In genomic region chr6:120154526-120155309, GRCm38 (mm10) we compare ENCODE assay signal across 9 mouse cellular contexts.
DNase-seq lines count a peak whose midpoint lies in the region; ATAC-seq and TF ChIP-seq lines count a peak whose summit lies in the region.
"Had no signal": no experiment of that assay in that cellular context is flagged by ENCODE, and none has a peak within 500 bp of the region (broad histone marks: within the 10 kb centered on the region; RNA-seq: fewer than 3 reads in every experiment).

No protein-coding gene starts in this region.

- no peak overlapping the region for H3K4me3 ChIP-seq in forebrain, postnatal 0 days (ENCODE audit: low read depth, low read length)
- no peak overlapping the region for H3K4me3 ChIP-seq in forebrain, embryonic 10.5 days
- H3K4me3 ChIP-seq: embryonic facial prominence, embryonic 13.5 days had no signal

- H3K9ac ChIP-seq in forebrain, postnatal 0 days, result no peak overlapping the region
- H3K9ac ChIP-seq: embryonic facial prominence, embryonic 13.5 days had no signal

- no peaks in the 10 kb centered on the region for H3K36me3 ChIP-seq in forebrain, postnatal 0 days (ENCODE audit: insufficient read depth)
- H3K36me3 ChIP-seq in forebrain, embryonic 10.5 days (replicated peaks), result no peaks in the 10 kb centered on the region
- H3K36me3 ChIP-seq: embryonic facial prominence, embryonic 13.5 days had no signal

- H3K27ac ChIP-seq in forebrain, postnatal 0 days (ENCODE audit: low read depth, low read length), result no peak overlapping the region
- no peak overlapping the region for H3K27ac ChIP-seq in forebrain, embryonic 10.5 days
- H3K27ac ChIP-seq: embryonic facial prominence, embryonic 13.5 days had no signal

- TF ChIP-seq CTCF in forebrain, postnatal 0 days (IDR thresholded peaks at IDR 0.05; ENCODE audit: low read depth), result no peak

- peak; percentile 5 for DNase-seq in forebrain, postnatal 0 days
- no peak for DNase-seq in forebrain, embryonic 10.5 days (ENCODE audit: extremely low spot score, low spot score)
- peak; percentile 50 to 55 for DNase-seq in right cerebral cortex, postnatal 10 days (ENCODE audit: low spot score in 2 of 2)
- no peak for DNase-seq in right cerebral cortex, postnatal 25 days
- DNase-seq in thymus, postnatal 4 days, result peak; percentile 73
- DNase-seq in adrenal gland, adult 18-20 months (ENCODE audit: low spot score in 2 of 2), result no peak
- no peak for DNase-seq in adrenal gland, adult 2 months

- no peaks in the 10 kb centered on the region for H3K27me3 ChIP-seq in forebrain, postnatal 0 days (ENCODE audit: insufficient read depth, low read length)
- no peaks in the 10 kb centered on the region for H3K27me3 ChIP-seq in forebrain, embryonic 10.5 days (ENCODE audit: poor library complexity, severe bottlenecking)
- H3K27me3 ChIP-seq: embryonic facial prominence, embryonic 13.5 days had no signal

- ATAC-seq in forebrain, postnatal 0 days, result peak; percentile 10; the same call in 1 of the 2 replicates
- peak; percentile 47 for ATAC-seq in megakaryocyte progenitor cell, adult 5-6 weeks (replicated peaks; ENCODE audit: poor library complexity)

- 61% methylated on average over 5 of the region's 5 CpGs for WGBS in forebrain, postnatal 0 days
- 71% methylated on average over 5 of the region's 5 CpGs for WGBS in forebrain, embryonic 10.5 days

- H3K9me3 ChIP-seq in forebrain, postnatal 0 days (ENCODE audit: low read length), result no peaks in the 10 kb centered on the region
- H3K9me3 ChIP-seq in forebrain, embryonic 10.5 days, result no peaks in the 10 kb centered on the region
- H3K9me3 ChIP-seq: embryonic facial prominence, embryonic 13.5 days had no signal

- H3K4me2 ChIP-seq in forebrain, postnatal 0 days (ENCODE audit: low read depth), result no peak overlapping the region
- H3K4me2 ChIP-seq: embryonic facial prominence, embryonic 13.5 days had no signal

- H3K4me1 ChIP-seq in forebrain, postnatal 0 days (ENCODE audit: insufficient read depth), result 0 out of 2 replicates have a peak, but pooled peaks cover 4% of the 10 kb centered on the region
- H3K4me1 ChIP-seq in forebrain, embryonic 10.5 days, result peaks cover 22% of the 10 kb centered on the region

Comparison
In these comparisons a context has a peak if more than half of its experiments do, and no peak if none do; other contexts are left out.
1. DNase-seq: peak in forebrain, postnatal 0 days (single experiment), right cerebral cortex, postnatal 10 days (2 of 2) and thymus, postnatal 4 days (single experiment); none in forebrain, embryonic 10.5 days (single experiment), right cerebral cortex, postnatal 25 days (single experiment), adrenal gland, adult 18-20 months (0 of 2) and adrenal gland, adult 2 months (single experiment).